Mouse (Mus musculus) hindbrain, postnatal 0 days (tissue): Measurements from ENCODE around the gene Eln. TPM values are rescaled to one million over a fixed set of nuclear protein-coding genes. Genes with fewer than 3 reads are reported as not detected.

ENCODE experiments used
- ATAC-seq: fragments of 200-750 bp; cut with Nextera tagmentation; 2 replicates; pipeline ENCODE4 v1.8.0; 2017; ENCODE audit warnings: mild to moderate bottlenecking, moderate TSS enrichment, moderate library complexity
- DNase-seq: peaks from one replicate; pipeline ENCODE4 v3.0.0-alpha.2; 2015; ENCODE audit warnings: low spot score
- H3K27ac ChIP-seq: fragments of 300-500 bp; sonication (generic); 2 replicates; pipeline ENCODE4 v1.5.1; 2014; ENCODE audit warnings: mild to moderate bottlenecking
- H3K27me3 ChIP-seq: fragments of 300-500 bp; sonication (generic); 2 replicates; pipeline ENCODE4 v1.6.1; 2014; ENCODE audit warnings: low read length, mixed read lengths; ENCODE audit not compliant: insufficient read depth
- H3K36me3 ChIP-seq: fragments of 300-500 bp; sonication (generic); 2 replicates; pipeline ENCODE4 v1.6.1; 2014; ENCODE audit warnings: low read length, mixed read lengths; ENCODE audit not compliant: insufficient read depth
- H3K4me1 ChIP-seq: fragments of 300-500 bp; sonication (generic); 2 replicates; pipeline ENCODE4 v1.6.1; 2014; ENCODE audit warnings: antibody characterized with exemption, low read length, mixed read lengths; ENCODE audit not compliant: insufficient read depth
- H3K4me2 ChIP-seq: fragments of 300-500 bp; sonication (generic); 2 replicates; pipeline ENCODE4 v1.6.1; 2014; ENCODE audit warnings: low read depth, mild to moderate bottlenecking, low read length, moderate library complexity, mixed read lengths
- H3K4me3 ChIP-seq: fragments of 300-500 bp; sonication (generic); 2 replicates; pipeline ENCODE4 v1.5.1; 2014; ENCODE audit warnings: low read length
- H3K9ac ChIP-seq: fragments of 300-500 bp; sonication (generic); replicated peaks from 2 replicates; pipeline ENCODE4 v1.6.1; 2014; ENCODE audit warnings: mild to moderate bottlenecking, low read length, moderate library complexity, mixed read lengths
- H3K9me3 ChIP-seq: fragments of 300-500 bp; sonication (generic); 2 replicates; pipeline ENCODE4 v1.6.1; 2016; ENCODE audit warnings: low read length, mixed read lengths
- CTCF ChIP-seq: IDR thresholded peaks from 2 replicates; pipeline ENCODE4 v1.5.1; 2016; ENCODE audit warnings: antibody characterized with exemption, control low read depth, low read depth
- WGBS: fragments of 180-500 bp; shearing (Covaris S2); extraction: QIAGEN DNeasy Blood & Tissue Kit; methylation state at CpG from one replicate; pipeline ENCODE4 v1.1.7; 2014; 5-methylcytosine and 5-hydroxymethylcytosine counted together
- polyA plus RNA-seq: library from polyadenylated mRNA; unstranded; fragments of >200 nt; fragmentation: Nextera tagmentation; extraction: Ambion mirVana; gene quantifications from 2 replicates; pipeline ENCODE4 v1.2.1, GENCODE M21; 2015
- total RNA-seq: library from RNA; depleted of rRNA; stranded (reverse); fragments of >200 nt; gene quantifications from 2 replicates; pipeline ENCODE4 v1.2.3, GENCODE M21; 2014

Eln gene
- total and polyA plus RNA-seq, 2 experiments from 2014 or later: 43.3 to 47.4 TPM

DNA sequence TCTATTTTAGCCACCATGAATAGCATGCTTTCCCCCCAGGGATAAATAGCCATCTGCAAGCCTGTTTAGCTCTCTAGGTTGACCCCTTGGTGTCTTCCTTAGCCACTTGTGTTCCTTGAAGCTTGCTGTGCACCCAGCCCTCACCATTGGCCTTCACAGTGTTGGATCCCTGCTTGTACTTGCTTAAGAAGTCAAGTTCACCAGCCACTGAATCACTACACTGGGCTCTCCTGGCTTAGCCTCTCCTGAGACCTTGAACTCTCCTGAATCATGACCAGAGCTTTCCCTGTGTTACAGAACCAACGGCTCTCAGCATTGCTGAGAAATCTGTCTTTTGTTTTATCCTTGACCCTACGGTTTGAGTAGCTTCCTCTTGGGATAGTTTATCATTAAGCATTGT lies 33.0 kb upstream of the Eln start:
- ATAC-seq (no peak), DNase-seq (no peak)
- no peak for TF ChIP-seq CTCF
- H3K9ac ChIP-seq: no peak overlapping the region
- 80% methylated on average over 2 of the region's 2 CpGs for WGBS
- no peak overlapping the region for H3K4me3 ChIP-seq
- H3K4me2 ChIP-seq: no peak overlapping the region
- no peaks in the 10 kb centered on the region for H3K9me3 ChIP-seq
- no peaks in the 10 kb centered on the region for H3K36me3 ChIP-seq
- no peaks in the 10 kb centered on the region for H3K4me1 ChIP-seq
- H3K27me3 ChIP-seq: no peaks in the 10 kb centered on the region
- no peak overlapping the region for H3K27ac ChIP-seq

DNA sequence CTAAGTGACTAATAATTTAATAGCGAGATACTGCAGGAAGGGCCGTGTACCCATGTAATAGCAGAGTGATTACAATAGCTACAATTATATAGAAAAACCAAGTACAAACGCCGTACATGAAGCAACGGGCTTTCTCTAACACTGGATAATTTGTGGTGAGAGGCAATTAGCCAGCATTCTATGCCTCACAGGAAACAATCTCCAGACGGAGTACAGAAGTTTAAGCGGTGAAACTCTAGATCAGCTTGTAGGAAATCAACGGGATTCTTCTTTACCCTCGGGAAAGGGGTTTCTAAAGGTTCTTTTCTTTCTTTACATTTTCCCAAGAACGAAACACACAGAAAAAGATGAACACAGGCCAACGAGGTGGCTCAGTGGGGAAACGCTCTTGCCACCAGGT lies 29.4 kb upstream of the Eln start:
- 80% methylated on average over 12 of the region's 12 CpGs for WGBS
- Histone ChIP-seq H3K4me1 (no peaks in the 10 kb centered on the region), H3K9ac (no peak overlapping the region), H3K4me2 (no peak overlapping the region), H3K27me3 (no peaks in the 10 kb centered on the region), H3K4me3 (no peak overlapping the region), H3K27ac (no peak overlapping the region), H3K36me3 (no peaks in the 10 kb centered on the region), H3K9me3 (no peaks in the 10 kb centered on the region)
- TF ChIP-seq CTCF: no peak
- ATAC-seq: no peak
- no peak for DNase-seq

- no peak for ATAC-seq
Measured at GRCm38 (mm10) chr5:134772522-134772921, 25.4 kb upstream of the Eln start.

DNA sequence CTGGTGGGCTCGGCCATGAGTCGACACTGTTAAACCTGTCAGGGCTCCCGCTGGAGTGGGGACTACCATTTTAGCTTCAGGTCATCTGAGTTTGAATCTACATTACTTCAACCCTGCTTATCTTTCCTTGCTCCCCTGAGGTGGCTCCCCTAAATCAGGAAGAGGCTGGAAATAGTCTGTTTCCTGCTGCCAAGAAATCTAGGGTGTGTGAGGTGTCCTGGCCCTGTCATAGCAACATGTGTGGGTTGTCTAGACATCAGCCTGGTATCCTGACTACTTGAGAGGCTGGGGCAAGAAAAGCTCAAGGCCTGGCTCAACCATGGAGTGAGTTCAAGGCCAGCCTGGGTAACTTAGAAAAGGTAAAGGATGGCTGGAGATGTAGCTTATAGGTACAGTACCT lies 24.6 kb upstream of the Eln start:
- WGBS: 85% methylated on average over 3 of the region's 3 CpGs
- ATAC-seq (no peak), DNase-seq (no peak)
- H3K27me3 ChIP-seq: no peaks in the 10 kb centered on the region
- H3K4me3 ChIP-seq: no peak overlapping the region
- H3K9ac ChIP-seq: no peak overlapping the region
- TF ChIP-seq CTCF: no peak
- H3K36me3 ChIP-seq: no peaks in the 10 kb centered on the region
- no peaks in the 10 kb centered on the region for H3K4me1 ChIP-seq
- H3K4me2 ChIP-seq: no peak overlapping the region
- H3K9me3 ChIP-seq: no peaks in the 10 kb centered on the region
- H3K27ac ChIP-seq: no peak overlapping the region

More at GRCm38 (mm10) chr5:134772522-134772921, 25.4 kb upstream of the Eln start:
- Histone ChIP-seq H3K4me2 (no peak overlapping the region), H3K27me3 (no peaks in the 10 kb centered on the region), H3K4me1 (no peaks in the 10 kb centered on the region), H3K9ac (no peak overlapping the region), H3K36me3 (no peaks in the 10 kb centered on the region), H3K4me3 (no peak overlapping the region), H3K9me3 (no peaks in the 10 kb centered on the region), H3K27ac (no peak overlapping the region)
- no peak for TF ChIP-seq CTCF
- 82% methylated on average over 12 of the region's 12 CpGs for WGBS
- DNase-seq: no peak

- H3K4me3 ChIP-seq: no peak overlapping the region
- no peak for TF ChIP-seq CTCF
- H3K9ac ChIP-seq: no peak overlapping the region
- H3K27ac ChIP-seq: no peak overlapping the region
- no peak for ATAC-seq
- H3K27me3 ChIP-seq: no peaks in the 10 kb centered on the region
- no peaks in the 10 kb centered on the region for H3K36me3 ChIP-seq
- no peaks in the 10 kb centered on the region for H3K4me1 ChIP-seq
- H3K9me3 ChIP-seq: no peaks in the 10 kb centered on the region
- H3K4me2 ChIP-seq: no peak overlapping the region
- 87% methylated on average over 7 of the region's 7 CpGs for WGBS
- no peak for DNase-seq
Measured at GRCm38 (mm10) chr5:134769181-134769580, 22.1 kb upstream of the Eln start.

GRCm38 (mm10) chr5:134765441-134765840 lies 18.3 kb upstream of the Eln start:
- ATAC-seq (no peak), DNase-seq (no peak)
- H3K36me3 ChIP-seq: no peaks in the 10 kb centered on the region
- 81% methylated on average over 16 of the region's 16 CpGs for WGBS
- no peaks in the 10 kb centered on the region for H3K9me3 ChIP-seq
- H3K27ac ChIP-seq: no peak overlapping the region
- TF ChIP-seq CTCF: no peak
- no peak overlapping the region for H3K4me3 ChIP-seq
- H3K27me3 ChIP-seq: no peaks in the 10 kb centered on the region
- H3K4me1 ChIP-seq: peaks cover 8% of the 10 kb centered on the region; the same call in 1 of the 2 replicates
- no peak overlapping the region for H3K9ac ChIP-seq
- no peak overlapping the region for H3K4me2 ChIP-seq

GRCm38 (mm10) chr5:134763326-134763725 lies 16.2 kb upstream of the Eln start:
- ATAC-seq (no peak), DNase-seq (no peak)
- H3K27ac ChIP-seq: no peak overlapping the region
- H3K4me3 ChIP-seq: no peak overlapping the region
- no peak overlapping the region for H3K9ac ChIP-seq
- no peak for TF ChIP-seq CTCF
- H3K4me2 ChIP-seq: no peak overlapping the region
- H3K36me3 ChIP-seq: no peaks in the 10 kb centered on the region
- H3K4me1 ChIP-seq: peaks cover 8% of the 10 kb centered on the region; the same call in 1 of the 2 replicates
- H3K9me3 ChIP-seq: no peaks in the 10 kb centered on the region
- WGBS: 87% methylated on average over 9 of the region's 9 CpGs
- H3K27me3 ChIP-seq: no peaks in the 10 kb centered on the region
